Mouse (Mus musculus): Measurements from ENCODE around the gene Myadm. TPM values are rescaled to one million over a fixed set of nuclear protein-coding genes. Genes with fewer than 3 reads are reported as not detected.
A peak's percentile ranks its signal among the peaks of the same experiment; 100 is the strongest.

Myadm gene
- polyA plus RNA-seq, 1 experiment from 2014 or later = 127 TPM

DNA sequence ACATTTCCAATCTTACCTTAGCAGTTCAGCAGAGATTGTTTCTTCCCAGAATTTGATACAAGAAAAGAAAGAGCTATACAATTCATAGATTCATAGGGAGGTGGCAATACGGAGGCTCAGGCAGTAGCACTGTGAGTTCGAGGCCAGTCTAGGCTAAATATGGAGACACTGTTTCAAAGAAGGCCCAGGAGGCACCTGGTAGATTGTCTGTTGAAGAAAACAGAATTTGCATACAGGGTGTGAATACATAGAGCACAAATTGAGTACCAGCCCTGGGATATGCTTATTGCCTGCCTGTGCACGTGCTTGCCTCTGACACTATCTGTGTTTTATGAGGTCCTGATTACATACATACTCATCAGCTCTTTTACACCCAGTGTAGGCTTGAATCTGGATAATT is 17.5 kb downstream of the Myadm start:
- Histone ChIP-seq H3K4me3 (no peak overlapping the region), H3K4me1 (peaks cover 26% of the 10 kb centered on the region), H3K9me3 (no peaks in the 10 kb centered on the region), H3K27me3 (ENCODE audit: insufficient read depth, poor library complexity, severe bottlenecking) (peaks cover 40% of the 10 kb centered on the region), H3K36me3 (no peaks in the 10 kb centered on the region), H3K27ac (no peak overlapping the region)
- DNase-seq (ENCODE audit: low spot score) = no peak
- WGBS = 77% methylated on average over 3 of the region's 3 CpGs

DNA sequence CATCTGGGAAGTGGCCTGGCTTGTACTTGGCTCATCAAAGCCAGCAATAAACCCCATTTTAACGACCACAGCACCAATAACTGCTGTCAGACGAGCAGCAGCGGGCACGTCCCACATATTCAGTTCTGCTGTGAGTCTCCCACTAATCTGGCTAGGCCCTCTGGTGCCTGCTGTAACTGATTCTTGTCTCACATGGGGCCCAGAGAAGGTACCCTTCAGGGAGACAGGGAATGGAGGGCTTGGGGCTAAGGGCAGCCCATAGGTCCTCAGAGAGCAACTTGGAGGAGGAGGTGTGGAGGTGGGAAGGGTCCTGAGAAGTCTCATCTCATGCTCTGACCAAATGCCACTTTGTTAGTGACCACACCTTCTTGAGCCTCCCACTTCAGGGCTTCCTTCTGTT is 19.8 kb downstream of the Myadm start:
- 65% methylated on average over 4 of the region's 4 CpGs for WGBS
- Histone ChIP-seq H3K27ac (no peak overlapping the region), H3K27me3 (ENCODE audit: insufficient read depth, poor library complexity, severe bottlenecking) (peaks cover 34% of the 10 kb centered on the region), H3K36me3 (no peaks in the 10 kb centered on the region), H3K4me1 (peaks cover 12% of the 10 kb centered on the region), H3K4me3 (no peak overlapping the region), H3K9me3 (no peaks in the 10 kb centered on the region)
- no peak for DNase-seq (ENCODE audit: low spot score)

DNA sequence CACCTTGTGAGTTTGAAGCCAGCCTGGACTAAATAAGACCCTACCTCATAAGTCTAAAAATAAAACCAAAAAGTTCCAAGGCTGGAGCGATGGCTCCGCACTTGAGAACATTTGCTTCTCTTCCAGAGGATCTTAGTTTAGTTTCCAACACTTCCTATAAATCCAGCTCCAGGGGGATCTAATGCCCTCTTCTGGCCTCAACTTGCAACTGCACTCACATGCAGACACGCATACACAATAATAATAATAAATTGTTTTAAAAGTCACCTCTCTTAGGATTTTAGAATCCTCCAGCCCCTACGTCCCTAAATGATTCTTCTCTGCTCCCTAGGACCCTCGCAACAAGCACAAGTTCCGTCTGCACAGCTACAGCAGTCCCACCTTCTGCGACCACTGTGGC is 21.4 kb downstream of the Myadm start:
- 91% methylated on average over 7 of the region's 7 CpGs for WGBS
- Histone ChIP-seq H3K27ac (no peak overlapping the region), H3K4me1 (0 out of 2 replicates have a peak, but pooled peaks cover 2% of the 10 kb centered on the region), H3K36me3 (no peaks in the 10 kb centered on the region), H3K9me3 (no peaks in the 10 kb centered on the region), H3K27me3 (ENCODE audit: insufficient read depth, poor library complexity, severe bottlenecking) (peaks cover 18% of the 10 kb centered on the region), H3K4me3 (no peak overlapping the region)
- no peak for DNase-seq (ENCODE audit: low spot score)

DNA sequence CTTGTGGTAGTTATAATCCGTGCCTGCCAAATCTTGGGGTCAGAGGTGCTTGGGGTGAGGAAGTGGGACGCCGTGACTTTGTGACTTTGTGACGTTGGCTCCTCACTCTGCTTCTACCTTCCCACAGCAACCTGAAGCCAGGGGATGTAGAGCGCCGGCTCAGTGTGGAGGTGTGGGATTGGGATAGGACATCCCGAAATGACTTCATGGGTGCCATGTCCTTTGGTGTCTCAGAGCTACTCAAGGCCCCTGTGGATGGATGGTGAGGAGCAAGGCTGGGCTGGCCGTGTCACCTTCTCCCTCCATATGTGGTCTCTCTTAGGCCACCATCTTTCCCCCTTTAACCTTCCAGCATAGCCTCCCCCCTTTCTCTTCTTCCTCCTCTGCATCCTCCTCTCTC is 24.7 kb downstream of the Myadm start:
- H3K4me3 ChIP-seq = no peak overlapping the region
- H3K36me3 ChIP-seq = no peaks in the 10 kb centered on the region
- H3K9me3 ChIP-seq = no peaks in the 10 kb centered on the region
- WGBS = 84% methylated on average over 8 of the region's 8 CpGs
- no peaks in the 10 kb centered on the region for H3K4me1 ChIP-seq
- no peak overlapping the region for H3K27ac ChIP-seq
- H3K27me3 ChIP-seq (ENCODE audit: insufficient read depth, poor library complexity, severe bottlenecking) = peaks cover 7% of the 10 kb centered on the region
- no peak for DNase-seq (ENCODE audit: low spot score)

DNA sequence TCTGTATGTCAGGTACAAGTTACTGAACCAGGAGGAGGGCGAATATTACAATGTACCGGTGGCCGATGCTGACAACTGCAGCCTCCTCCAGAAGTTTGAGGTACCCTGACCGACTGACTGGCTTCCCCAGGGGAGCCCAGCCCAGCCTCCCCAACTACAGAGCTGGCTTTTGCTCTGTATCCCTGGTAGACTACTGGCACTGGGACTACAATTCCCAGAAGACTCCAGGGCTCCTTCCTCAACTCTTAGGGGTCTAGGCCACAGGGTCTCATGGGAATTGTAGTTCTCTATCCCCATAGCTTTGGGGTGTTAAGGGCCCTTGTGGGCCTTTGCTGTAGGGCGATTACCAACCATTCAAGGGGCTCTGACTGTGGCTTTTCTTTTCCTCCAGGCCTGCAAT is 25.2 kb downstream of the Myadm start:
- Histone ChIP-seq H3K27me3 (ENCODE audit: insufficient read depth, poor library complexity, severe bottlenecking) (peaks cover 6% of the 10 kb centered on the region; the same call in 1 of the 2 replicates), H3K36me3 (no peaks in the 10 kb centered on the region), H3K9me3 (no peaks in the 10 kb centered on the region), H3K4me1 (no peaks in the 10 kb centered on the region), H3K27ac (no peak overlapping the region), H3K4me3 (no peak overlapping the region)
- no peak for DNase-seq (ENCODE audit: low spot score)
- WGBS = 58% methylated on average over 5 of the region's 5 CpGs

DNA sequence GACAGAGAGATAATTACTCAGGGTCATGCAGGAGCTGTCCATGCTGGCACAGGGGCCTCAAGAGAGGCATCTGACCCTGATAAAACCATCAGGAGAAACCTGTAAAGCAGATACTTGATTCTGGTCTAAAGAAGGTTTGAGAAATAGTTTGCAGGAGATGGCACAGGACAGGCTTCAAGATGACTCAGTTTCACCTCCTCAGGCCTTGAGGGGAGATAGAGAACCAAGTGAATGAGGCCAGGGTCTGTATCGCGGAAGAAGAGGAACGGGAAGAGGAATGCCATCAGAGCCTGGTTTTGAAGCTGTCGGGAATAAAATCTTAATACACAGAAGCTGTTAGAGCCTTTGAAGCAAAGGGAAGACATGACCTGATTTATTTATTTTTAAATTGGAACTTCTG is 28.8 kb downstream of the Myadm start:
- no peaks in the 10 kb centered on the region for H3K4me1 ChIP-seq
- WGBS = 47% methylated on average over 4 of the region's 4 CpGs
- H3K9me3 ChIP-seq = no peaks in the 10 kb centered on the region
- no peak overlapping the region for H3K27ac ChIP-seq
- DNase-seq (ENCODE audit: low spot score) = no peak
- H3K36me3 ChIP-seq = no peaks in the 10 kb centered on the region
- peaks cover 4% of the 10 kb centered on the region; the same call in 1 of the 2 replicates for H3K27me3 ChIP-seq (ENCODE audit: insufficient read depth, poor library complexity, severe bottlenecking)
- no peak overlapping the region for H3K4me3 ChIP-seq

DNA sequence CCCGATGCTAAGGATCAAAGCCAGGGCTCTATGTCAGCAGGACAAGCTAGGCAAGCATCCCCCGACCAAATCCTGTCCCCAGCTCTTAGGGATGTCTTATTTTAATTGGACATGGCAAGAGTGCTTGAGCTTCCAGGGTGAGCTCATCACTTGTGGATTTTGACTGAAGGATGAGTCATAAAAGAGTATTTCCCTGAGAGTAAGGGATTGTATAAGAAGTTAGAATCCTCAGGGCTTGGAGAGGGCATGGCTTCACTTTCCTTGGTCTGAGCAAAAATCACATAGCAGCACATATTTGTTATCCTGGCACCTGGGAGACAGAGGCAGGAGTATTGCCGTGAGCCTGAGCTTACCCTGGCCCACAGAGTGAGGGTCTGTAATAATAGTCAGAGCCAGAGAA is 32.0 kb downstream of the Myadm start:
- H3K27ac ChIP-seq = no peak overlapping the region
- no peaks in the 10 kb centered on the region for H3K9me3 ChIP-seq
- WGBS = 58% methylated on average over 3 of the region's 3 CpGs
- no peaks in the 10 kb centered on the region for H3K4me1 ChIP-seq
- H3K36me3 ChIP-seq = no peaks in the 10 kb centered on the region
- no peak overlapping the region for H3K4me3 ChIP-seq
- DNase-seq (ENCODE audit: low spot score) = no peak
- peaks cover 4% of the 10 kb centered on the region; the same call in 1 of the 2 replicates for H3K27me3 ChIP-seq (ENCODE audit: insufficient read depth, poor library complexity, severe bottlenecking)

DNA sequence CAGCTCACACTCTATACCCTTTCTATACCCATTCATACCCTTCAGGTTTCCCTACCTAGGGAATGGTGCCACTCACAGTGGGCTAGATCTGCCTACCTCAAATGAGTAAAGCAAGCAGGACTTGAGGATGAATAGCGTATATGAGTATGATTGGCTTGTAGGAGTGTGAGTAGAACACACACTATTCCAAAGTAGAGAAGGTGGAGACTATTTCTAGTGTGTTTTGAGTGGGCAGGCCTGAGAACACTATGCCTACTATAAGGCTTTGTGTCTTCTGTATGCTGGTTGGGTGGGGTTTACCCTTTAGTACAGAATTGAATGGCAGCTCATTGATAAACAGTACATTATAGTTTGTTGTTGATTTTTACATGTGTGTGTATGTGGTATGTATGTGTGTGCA is 34.9 kb downstream of the Myadm start:
- H3K27ac ChIP-seq = no peak overlapping the region
- H3K4me1 ChIP-seq = no peaks in the 10 kb centered on the region
- H3K4me3 ChIP-seq = no peak overlapping the region
- no peaks in the 10 kb centered on the region for H3K36me3 ChIP-seq
- no peaks in the 10 kb centered on the region for H3K9me3 ChIP-seq
- 76% methylated on average over 1 of the region's 1 CpGs for WGBS
- H3K27me3 ChIP-seq (ENCODE audit: insufficient read depth, poor library complexity, severe bottlenecking) = peaks cover 2% of the 10 kb centered on the region; the same call in 1 of the 2 replicates
- no peak for DNase-seq (ENCODE audit: low spot score)

DNA sequence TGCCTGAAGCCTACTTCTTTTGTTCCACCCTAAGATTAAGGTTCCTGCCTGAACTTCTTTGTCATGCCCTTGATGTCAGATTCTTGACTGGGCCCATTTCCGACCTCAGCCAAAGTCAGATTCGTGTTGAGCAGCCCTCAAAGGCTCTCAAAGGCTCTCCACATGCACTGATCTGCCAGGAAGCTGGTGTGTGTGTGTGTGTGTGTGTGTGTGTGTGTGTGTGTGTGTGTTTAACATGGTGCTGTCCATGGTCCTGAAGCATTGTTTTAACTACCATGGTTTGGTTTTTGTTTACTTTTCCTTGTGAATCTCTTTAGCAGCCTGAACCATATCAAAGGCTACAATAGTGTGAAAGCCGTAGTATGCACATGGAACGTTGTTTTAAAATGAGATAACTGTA is 39.1 kb downstream of the Myadm start:
- Histone ChIP-seq H3K36me3 (no peaks in the 10 kb centered on the region), H3K4me3 (no peak overlapping the region), H3K27me3 (ENCODE audit: insufficient read depth, poor library complexity, severe bottlenecking) (peaks cover 39% of the 10 kb centered on the region), H3K4me1 (peaks cover 14% of the 10 kb centered on the region), H3K9me3 (no peaks in the 10 kb centered on the region; the same call in 1 of the 2 replicates), H3K27ac (no peak overlapping the region)
- WGBS = 60% methylated on average over 4 of the region's 4 CpGs
- no peak for DNase-seq (ENCODE audit: low spot score)

DNA sequence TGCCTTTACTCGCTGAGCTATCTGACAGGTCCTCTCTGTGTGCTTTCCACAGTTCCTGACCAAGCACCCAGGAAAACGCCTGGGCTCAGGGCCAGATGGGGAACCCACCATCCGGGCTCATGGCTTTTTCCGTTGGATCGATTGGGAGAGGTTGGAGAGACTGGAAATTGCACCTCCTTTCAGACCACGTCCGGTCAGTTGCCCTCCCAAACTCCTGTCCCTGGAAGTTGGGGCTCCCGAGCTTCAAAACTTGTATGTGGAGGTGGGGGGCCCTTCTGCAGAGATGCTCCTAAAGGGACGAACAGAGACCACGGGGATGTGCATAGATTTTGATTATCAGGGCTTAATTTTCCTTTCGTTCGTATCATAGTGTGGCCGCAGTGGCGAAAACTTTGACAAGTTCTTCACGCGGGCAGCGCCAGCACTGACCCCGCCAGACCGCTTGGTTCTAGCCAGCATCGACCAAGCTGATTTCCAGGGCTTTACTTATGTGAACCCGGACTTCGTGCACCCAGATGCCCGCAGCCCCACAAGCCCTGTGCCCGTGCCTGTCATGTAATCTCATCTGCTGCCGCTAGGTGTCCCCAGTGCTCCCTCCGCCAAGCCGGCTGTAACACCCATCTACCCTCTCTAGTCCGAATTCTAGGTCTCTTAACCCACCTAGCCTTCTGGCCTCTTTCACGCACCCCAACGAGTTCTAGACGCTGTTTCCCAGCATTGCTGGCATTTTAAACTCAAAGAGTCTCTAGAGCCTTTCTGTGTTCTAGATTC is 41.1 kb downstream of the Myadm start:
- no peak overlapping the region for H3K27ac ChIP-seq
- H3K36me3 ChIP-seq = no peaks in the 10 kb centered on the region
- peaks cover 21% of the 10 kb centered on the region for H3K4me1 ChIP-seq
- H3K9me3 ChIP-seq = no peaks in the 10 kb centered on the region; the same call in 1 of the 2 replicates
- WGBS = 21% methylated on average over 31 of the region's 31 CpGs
- H3K4me3 ChIP-seq = 0 out of 2 replicates have a peak overlapping the region, but pooled peaks have one; percentile 6
- DNase-seq (ENCODE audit: low spot score) = no peak
- H3K27me3 ChIP-seq (ENCODE audit: insufficient read depth, poor library complexity, severe bottlenecking) = peaks cover 51% of the 10 kb centered on the region

DNA sequence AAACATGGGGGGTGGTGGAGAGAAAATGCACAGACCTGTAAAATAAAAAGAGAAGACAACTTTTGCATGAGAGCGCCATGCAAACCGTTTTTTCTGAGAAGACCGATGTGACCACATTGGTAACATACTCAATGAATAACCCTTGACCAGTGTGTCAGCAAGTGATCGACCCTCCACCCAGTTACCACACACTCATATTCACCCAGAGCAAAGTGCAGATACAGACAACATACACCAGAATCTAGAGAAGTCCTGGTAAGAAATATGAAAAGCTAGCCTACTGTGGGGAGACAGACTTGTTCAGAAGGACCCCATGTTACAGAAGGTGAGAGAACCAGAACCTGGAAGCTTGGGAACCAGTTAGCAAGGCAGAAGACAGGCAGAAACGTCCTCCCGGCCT is 42.3 kb downstream of the Myadm start:
- peak overlapping the region; percentile 71 for H3K4me3 ChIP-seq
- H3K4me1 ChIP-seq = peaks cover 21% of the 10 kb centered on the region
- no peaks in the 10 kb centered on the region; the same call in 1 of the 2 replicates for H3K9me3 ChIP-seq
- DNase-seq (ENCODE audit: low spot score) = no peak
- H3K27ac ChIP-seq = no peak overlapping the region
- WGBS = 42% methylated on average over 6 of the region's 6 CpGs
- no peaks in the 10 kb centered on the region for H3K36me3 ChIP-seq
- peaks cover 51% of the 10 kb centered on the region for H3K27me3 ChIP-seq (ENCODE audit: insufficient read depth, poor library complexity, severe bottlenecking)

DNA sequence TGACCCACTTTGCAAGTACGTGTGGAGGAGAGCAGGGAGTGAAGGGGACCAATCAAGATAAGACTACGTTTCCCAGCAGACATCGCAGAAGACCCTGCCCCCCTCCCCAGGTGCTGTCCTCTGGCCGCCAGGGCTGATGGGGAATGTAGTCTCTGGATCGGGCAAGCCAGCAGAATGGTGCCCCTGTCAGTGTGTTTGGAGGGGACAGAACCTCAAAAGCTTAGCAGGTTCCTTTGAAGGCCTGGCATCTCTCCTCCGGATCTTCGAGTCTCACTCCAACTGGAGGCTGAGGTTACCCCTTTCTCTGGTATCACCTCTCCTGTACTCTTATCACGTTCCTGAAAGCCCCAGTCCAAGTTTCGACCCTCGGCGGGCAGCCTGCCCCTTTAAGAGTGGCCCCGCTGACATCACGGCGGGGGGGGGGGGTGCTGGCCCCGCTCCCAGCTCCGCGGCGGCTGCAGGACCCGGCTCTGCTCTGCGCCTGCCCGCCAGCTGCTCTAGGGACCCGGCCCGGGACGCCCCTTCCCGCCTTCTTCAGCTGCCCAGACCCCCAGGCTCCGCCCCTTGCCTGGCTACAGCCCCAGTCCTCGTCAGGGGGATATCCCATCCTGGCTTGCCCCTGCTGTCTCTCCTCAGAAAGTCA is 42.8 kb downstream of the Myadm start:
- peak; percentile 79 for DNase-seq (ENCODE audit: low spot score)
- Histone ChIP-seq H3K27ac (0 out of 2 replicates have a peak overlapping the region, but pooled peaks have one; percentile 47), H3K4me3 (peak overlapping the region; percentile 71), H3K36me3 (no peaks in the 10 kb centered on the region), H3K9me3 (no peaks in the 10 kb centered on the region; the same call in 1 of the 2 replicates), H3K4me1 (peaks cover 21% of the 10 kb centered on the region), H3K27me3 (ENCODE audit: insufficient read depth, poor library complexity, severe bottlenecking) (peaks cover 51% of the 10 kb centered on the region)
- WGBS = under 1% methylated on average over 27 of the region's 27 CpGs

DNA sequence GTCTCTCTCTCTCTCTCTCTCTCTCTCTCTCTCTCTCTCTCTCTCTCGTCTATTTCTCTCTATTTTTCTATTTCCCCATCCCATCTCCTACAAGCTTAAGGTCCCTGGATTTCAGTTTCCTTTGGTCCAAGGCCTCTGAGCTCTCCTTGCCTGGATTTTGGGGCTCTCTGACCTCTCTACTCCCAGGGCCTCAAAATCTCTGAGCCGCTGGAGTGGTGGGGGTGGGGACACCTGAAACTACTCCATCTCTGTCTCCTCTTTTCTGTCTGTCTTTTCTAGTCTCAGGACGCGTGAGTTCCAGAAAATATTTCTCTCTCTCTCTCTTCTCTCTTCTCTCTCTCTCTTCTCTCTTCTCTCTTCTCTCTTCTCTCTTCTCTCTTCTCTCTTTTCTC is 43.3 kb downstream of the Myadm start:
- peak overlapping the region; percentile 71 for H3K4me3 ChIP-seq
- peaks cover 51% of the 10 kb centered on the region for H3K27me3 ChIP-seq (ENCODE audit: insufficient read depth, poor library complexity, severe bottlenecking)
- no peaks in the 10 kb centered on the region for H3K36me3 ChIP-seq
- 0 out of 2 replicates have a peak overlapping the region, but pooled peaks have one; percentile 47 for H3K27ac ChIP-seq
- no peaks in the 10 kb centered on the region; the same call in 1 of the 2 replicates for H3K9me3 ChIP-seq
- DNase-seq (ENCODE audit: low spot score) = no peak
- peaks cover 21% of the 10 kb centered on the region for H3K4me1 ChIP-seq
- whole genome bisulfite sequencing = 6% methylated on average over 4 of the region's 4 CpGs

Measured in heart, embryonic 10.5 days (tissue).